Mouse (Mus musculus) layer of hippocampus, adult 18-20 months (tissue): ENCODE measurements around the gene Mad1l1. TPM values are rescaled to one million over a fixed set of nuclear protein-coding genes. Genes with fewer than 3 reads are reported as not detected.

Experiments used
- DNase-seq, 2 experiments: peaks; one replicate each; pipeline ENCODE4 v3.0.0; 2022; ENCODE audit warnings: low spot score in 2 of 2
- total RNA-seq, 2 experiments: library from RNA; stranded (reverse); gene quantifications; 2 replicates each; pipeline ENCODE4 v1.2.3; 2021

The Mad1l1 gene
- total RNA-seq, 2 experiments from 2014 or later, result 14.1 to 16.9 TPM

- peak in 1 of 2 experiments; percentile 24 for DNase-seq
Measured at GRCm38 (mm10) chr5:140149298-140149697, 172.1 kb downstream of the Mad1l1 start.

GRCm38 (mm10) chr5:140143541-140143940, 177.8 kb downstream of the Mad1l1 start:
- no peak for DNase-seq

- no peak for DNase-seq
Measured at GRCm38 (mm10) chr5:140141336-140141735, 180.0 kb downstream of the Mad1l1 start.

GRCm38 (mm10) chr5:140140214-140140613, 181.1 kb downstream of the Mad1l1 start:
- DNase-seq, result peak in 1 of 2 experiments; percentile 65

GRCm38 (mm10) chr5:140135734-140136625, 185.4 kb downstream of the Mad1l1 start:
- DNase-seq, result no peak

- no peak for DNase-seq
Measured at GRCm38 (mm10) chr5:140134021-140134420, 187.3 kb downstream of the Mad1l1 start.

GRCm38 (mm10) chr5:140128414-140128981, 192.9 kb downstream of the Mad1l1 start:
- DNase-seq, result no peak

- DNase-seq, result no peak
Measured at GRCm38 (mm10) chr5:140127981-140128380, 193.4 kb downstream of the Mad1l1 start.

- peak in 1 of 2 experiments; percentile 37 for DNase-seq
Measured at GRCm38 (mm10) chr5:140124626-140125025, 196.7 kb downstream of the Mad1l1 start.

- no peak for DNase-seq
Measured at GRCm38 (mm10) chr5:140123640-140124366, 197.5 kb downstream of the Mad1l1 start.

- DNase-seq, result no peak
Measured at GRCm38 (mm10) chr5:140123194-140123593, 198.2 kb downstream of the Mad1l1 start.

GRCm38 (mm10) chr5:140121966-140122365, 199.4 kb downstream of the Mad1l1 start:
- peak in 1 of 2 experiments; percentile 23 for DNase-seq

- no peak for DNase-seq
Measured at GRCm38 (mm10) chr5:140118921-140119320, 202.4 kb downstream of the Mad1l1 start.

- no peak for DNase-seq
Measured at GRCm38 (mm10) chr5:140117968-140118367, 203.4 kb downstream of the Mad1l1 start.

GRCm38 (mm10) chr5:140115434-140116271, 205.7 kb downstream of the Mad1l1 start:
- peak in 1 of 2 experiments; percentile 47 for DNase-seq

GRCm38 (mm10) chr5:140114512-140115060, 206.8 kb downstream of the Mad1l1 start:
- no peak for DNase-seq

GRCm38 (mm10) chr5:140113281-140113680, 208.1 kb downstream of the Mad1l1 start:
- no peak for DNase-seq

GRCm38 (mm10) chr5:140110024-140110423, 211.3 kb downstream of the Mad1l1 start:
- no peak for DNase-seq

GRCm38 (mm10) chr5:140107907-140108306, 213.4 kb downstream of the Mad1l1 start:
- no peak for DNase-seq

GRCm38 (mm10) chr5:140106051-140106450, 215.3 kb downstream of the Mad1l1 start:
- DNase-seq, result no peak
